Mouse (Mus musculus) splenic B cell, adult 2 months (primary cell): Measurements from ENCODE around the gene Pex14.

Source experiments
- DNase-seq: peaks from one replicate; pipeline ENCODE4 v3.0.0-alpha.2; 2011; ENCODE audit warnings: low read depth, low spot score
- H3K27me3 ChIP-seq: 2 replicates; pipeline ENCODE4 v1.6.1; 2012; ENCODE audit warnings: mild to moderate bottlenecking, low read length, moderate library complexity, mixed read lengths; ENCODE audit not compliant: control insufficient read depth, poor library complexity, insufficient read depth, severe bottlenecking
- H3K36me3 ChIP-seq: 2 replicates; pipeline ENCODE4 v1.6.1; 2012; ENCODE audit warnings: mild to moderate bottlenecking, low read length, moderate library complexity, mixed read lengths; ENCODE audit not compliant: control insufficient read depth, poor library complexity, insufficient read depth, severe bottlenecking

Pex14 gene

DNA sequence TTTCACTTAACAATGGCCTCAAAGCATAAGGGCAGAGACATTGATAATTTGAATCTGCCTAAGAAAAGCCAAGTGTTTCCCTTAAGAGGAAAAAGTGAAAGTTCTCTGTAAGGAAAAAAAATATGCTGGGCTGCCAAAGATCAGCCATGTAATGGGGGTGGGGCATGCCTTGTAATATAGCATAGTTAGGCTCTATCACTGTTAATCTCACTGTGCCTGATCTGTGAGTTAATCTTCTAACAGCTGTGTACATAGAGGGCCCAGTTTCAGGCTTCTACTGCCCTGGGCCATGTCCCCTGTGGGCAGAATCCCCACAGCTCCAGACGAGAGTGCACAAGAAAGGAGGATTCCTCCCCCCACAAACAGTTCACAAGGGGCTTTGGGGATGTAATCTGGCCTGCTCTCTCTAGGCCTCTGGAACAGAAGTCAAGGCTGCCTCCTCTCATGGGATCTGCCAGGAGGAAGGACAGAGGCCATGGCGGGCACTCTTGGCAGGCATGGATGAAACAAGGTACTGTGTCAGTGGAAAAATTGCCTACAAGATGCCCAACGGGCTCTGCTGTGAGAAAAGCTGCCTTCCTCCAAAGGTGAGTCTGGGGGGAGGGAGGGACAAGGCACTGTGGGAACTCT lies 127.9 kb downstream of the Pex14 start:
- Histone ChIP-seq H3K27me3 (no peaks in the 10 kb centered on the region), H3K36me3 (0 out of 2 replicates have a peak, but pooled peaks cover 2% of the 10 kb centered on the region)
- no peak for DNase-seq

DNA sequence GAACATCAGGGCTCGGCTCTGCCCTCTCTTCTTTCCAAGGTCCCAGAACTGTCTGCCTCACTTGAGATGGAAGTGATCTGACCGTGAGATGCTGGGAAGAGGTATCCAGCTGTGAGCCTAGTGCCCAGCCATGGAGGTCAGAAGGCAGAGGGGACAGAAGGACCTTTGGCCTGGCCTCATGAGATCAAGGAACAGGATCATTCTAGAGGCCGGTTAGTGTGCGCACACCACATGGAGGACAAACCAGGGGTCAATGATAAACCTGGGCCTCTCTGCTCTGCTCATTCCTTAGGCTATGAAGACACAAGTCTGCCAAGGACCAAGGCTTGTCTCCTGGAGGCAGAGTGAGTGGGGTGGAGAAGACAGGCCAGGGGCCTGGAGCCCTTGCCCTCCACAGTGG lies 128.9 kb downstream of the Pex14 start:
- peaks cover 3% of the 10 kb centered on the region for H3K36me3 ChIP-seq
- no peak for DNase-seq
- no peaks in the 10 kb centered on the region for H3K27me3 ChIP-seq

DNA sequence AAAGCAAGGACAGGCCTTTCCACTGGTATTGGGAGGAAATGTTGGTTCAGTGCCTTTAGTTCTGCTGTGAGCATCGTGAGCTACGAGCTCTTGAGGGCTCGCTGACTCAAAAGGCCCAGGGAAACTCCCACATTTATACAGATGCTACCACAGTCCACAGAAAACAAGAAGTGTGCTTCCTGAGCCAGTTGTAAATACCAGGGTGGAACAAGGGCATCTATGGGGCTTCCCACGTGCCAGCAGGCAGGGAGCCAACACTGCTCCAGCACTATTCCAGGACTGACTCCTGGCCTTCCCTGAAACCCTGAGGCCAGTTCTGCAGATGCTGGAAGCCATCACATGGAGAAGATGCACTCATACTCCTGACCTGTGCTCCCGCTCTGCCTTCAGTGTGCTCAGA lies 130.1 kb downstream of the Pex14 start:
- no peak for DNase-seq
- Histone ChIP-seq H3K36me3 (peaks cover 4% of the 10 kb centered on the region), H3K27me3 (no peaks in the 10 kb centered on the region)

DNA sequence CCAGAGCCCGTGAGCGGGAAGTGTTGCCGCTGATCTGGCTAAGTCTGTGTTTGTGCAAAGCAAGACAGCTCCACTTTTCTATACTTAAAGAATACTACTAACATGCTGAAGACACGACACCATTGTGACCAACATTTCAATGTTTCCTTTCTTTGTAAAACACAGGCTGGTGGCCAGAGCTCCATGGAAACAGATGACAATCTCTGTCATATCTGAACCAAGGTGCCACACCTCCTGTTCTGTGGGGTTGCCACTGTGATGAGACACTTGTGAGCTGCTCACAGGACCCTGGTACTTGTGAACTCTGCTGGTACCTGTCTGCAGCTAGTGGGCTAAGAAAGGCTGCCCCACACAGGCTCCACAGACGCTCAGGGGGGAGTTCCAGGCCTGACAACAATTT lies 130.8 kb downstream of the Pex14 start:
- no peak for DNase-seq
- no peaks in the 10 kb centered on the region for H3K27me3 ChIP-seq
- H3K36me3 ChIP-seq: peaks cover 4% of the 10 kb centered on the region

DNA sequence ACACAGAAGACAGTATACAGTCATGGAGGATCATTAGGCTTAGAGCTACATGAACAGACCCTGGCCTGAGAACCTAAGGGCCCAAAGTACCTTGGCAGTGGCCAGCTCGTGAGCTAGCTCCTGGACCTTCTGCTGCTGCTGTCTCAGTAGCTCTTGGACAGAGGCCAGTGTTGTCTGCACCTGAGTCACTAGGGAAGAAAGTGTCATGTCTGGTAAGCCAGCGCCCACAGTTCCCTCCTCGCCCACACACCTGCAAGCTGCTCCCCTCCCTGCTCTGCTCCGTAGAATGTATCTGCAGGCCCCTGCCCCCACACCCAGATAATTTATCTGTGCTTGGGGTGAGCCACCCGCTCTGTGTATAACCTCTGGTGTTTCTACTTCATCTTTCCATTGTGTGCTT lies 133.5 kb downstream of the Pex14 start:
- no peak for DNase-seq
- H3K27me3 ChIP-seq: no peaks in the 10 kb centered on the region
- peaks cover 4% of the 10 kb centered on the region for H3K36me3 ChIP-seq

DNA sequence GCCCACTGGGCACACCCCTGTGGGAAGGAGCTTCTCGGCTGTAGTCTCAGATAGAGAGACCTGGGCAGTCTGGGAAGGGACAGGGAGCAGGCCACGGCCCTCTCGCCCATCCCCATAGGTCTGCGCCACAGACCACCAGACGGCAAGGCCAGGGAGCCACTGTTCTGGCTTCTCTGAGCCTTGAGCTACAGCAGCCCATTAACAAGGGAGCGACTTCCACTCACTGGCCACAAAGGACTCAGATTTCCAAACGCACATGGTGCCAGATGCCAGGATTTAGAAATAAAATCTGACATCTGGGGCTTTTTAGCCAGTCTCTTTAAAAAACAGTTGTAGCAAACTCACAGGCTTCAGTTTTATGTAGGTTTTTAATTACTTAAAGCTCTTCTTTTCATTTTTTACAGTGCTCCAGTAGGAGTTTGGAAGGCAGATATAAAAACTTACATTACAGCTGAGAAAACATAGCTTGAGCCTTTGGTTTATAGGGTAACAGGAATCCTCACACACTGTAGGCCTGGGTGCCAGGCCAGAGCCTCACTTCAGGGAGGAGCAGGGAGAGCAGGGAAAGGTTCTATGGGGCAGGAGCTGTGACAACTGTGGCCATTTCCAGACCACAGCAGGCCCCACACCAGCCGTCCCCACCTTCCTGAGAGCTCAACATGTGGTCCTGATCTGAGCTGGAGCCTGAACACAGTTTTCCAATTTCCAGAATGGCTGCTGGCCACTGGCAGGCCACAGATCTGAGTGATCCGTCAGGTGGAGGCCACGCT lies 134.9 kb downstream of the Pex14 start:
- Histone ChIP-seq H3K36me3 (peaks cover 4% of the 10 kb centered on the region), H3K27me3 (no peaks in the 10 kb centered on the region)
- no peak for DNase-seq

DNA sequence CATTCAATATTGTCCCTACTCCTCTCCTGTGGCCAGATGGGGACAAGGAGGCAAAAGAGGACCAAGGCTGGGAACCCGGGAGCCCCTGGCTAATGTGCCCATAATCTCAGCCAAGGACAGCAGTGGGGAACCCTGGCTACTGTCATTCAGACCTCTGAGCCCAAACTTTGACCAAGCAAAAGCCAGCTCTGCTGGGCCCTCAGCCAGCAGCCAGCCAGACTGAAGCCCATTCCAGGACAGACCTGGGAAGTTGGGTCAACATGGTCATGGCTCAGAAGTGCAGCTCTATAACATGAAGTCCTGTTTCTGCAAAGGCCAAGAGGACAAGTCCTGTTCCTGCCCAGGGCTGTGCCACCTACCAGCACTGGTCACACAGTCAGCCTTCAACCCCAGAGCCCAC lies 137.6 kb downstream of the Pex14 start:
- DNase-seq: no peak
- Histone ChIP-seq H3K27me3 (no peaks in the 10 kb centered on the region), H3K36me3 (peaks cover 2% of the 10 kb centered on the region)

DNA sequence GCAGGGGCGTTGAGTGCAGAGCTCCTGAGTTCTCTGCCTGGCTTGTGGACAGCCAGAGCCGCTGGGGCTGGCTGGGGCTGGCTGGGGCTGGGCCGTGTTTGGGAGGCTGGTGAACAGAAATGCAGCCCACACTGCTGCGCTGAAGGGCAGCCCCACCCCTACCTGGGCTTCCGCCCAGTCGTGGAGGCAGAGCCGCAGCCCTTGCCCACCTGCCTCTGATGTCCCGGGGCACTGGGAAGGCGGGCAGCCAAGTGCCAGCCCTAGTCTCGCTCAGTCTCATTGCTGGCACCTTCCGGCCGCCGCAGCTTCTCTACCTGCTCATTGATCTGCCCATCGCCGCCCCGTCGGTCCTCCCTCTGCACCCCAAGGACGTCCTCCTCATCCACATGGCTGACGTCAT lies 138.6 kb downstream of the Pex14 start:
- H3K36me3 ChIP-seq: peaks cover 2% of the 10 kb centered on the region
- H3K27me3 ChIP-seq: no peaks in the 10 kb centered on the region
- no peak for DNase-seq

DNA sequence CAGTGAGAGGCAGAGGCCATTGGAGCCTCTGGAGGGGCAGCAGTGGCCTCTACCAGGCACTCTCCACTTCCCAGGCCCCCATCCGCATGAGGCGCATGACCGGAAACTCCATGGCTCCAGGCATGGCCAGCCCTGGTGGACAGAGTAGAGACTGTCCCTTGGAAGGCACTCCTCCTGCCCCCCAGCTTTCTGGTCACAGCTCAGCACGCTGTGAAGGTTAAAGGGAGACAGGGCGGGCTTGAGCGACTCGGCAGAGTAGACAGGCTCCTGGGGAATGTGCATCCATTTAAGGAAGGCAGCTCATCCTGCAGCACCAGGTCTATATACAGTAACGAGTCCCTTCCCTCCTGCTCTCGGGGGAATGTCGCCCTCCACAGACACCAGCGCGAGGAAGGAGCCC lies 139.7 kb downstream of the Pex14 start:
- Histone ChIP-seq H3K27me3 (no peaks in the 10 kb centered on the region), H3K36me3 (no peaks in the 10 kb centered on the region; the same call in 1 of the 2 replicates)
- DNase-seq: no peak

DNA sequence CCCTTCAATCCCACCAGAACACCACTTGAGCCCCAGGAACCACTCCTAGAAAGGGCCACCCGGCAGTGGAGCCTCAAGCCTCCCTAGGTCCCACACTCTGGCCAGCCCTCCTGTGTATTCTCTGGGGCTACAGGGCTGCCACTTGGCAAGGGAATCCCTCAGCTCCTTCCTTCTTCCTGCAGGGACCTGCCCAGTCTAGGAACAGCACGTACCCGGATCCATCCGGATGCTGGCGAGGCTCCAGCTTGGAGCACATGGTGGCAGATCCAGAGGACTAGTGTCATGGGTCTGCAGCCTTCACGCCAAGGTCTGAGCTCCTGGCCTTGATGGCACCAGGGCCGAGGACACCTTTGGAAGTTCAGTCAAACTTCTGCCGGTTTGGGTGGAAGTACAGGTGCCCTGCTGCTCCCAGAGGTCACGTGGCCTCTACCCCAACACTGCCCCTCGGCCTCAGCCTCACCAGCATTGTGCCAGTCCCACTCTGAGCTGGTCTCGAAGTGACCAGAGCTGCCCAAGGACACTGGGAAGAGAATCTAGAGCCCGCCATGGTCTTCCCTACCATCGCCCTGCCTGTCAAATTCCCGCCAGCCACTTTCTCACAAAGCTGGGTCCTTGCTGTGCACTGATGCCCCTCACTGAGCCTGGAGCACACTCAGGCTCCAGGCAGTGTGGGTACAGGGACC lies 144.4 kb downstream of the Pex14 start:
- no peaks in the 10 kb centered on the region for H3K27me3 ChIP-seq
- no peak for DNase-seq
- peaks cover 6% of the 10 kb centered on the region for H3K36me3 ChIP-seq

DNA sequence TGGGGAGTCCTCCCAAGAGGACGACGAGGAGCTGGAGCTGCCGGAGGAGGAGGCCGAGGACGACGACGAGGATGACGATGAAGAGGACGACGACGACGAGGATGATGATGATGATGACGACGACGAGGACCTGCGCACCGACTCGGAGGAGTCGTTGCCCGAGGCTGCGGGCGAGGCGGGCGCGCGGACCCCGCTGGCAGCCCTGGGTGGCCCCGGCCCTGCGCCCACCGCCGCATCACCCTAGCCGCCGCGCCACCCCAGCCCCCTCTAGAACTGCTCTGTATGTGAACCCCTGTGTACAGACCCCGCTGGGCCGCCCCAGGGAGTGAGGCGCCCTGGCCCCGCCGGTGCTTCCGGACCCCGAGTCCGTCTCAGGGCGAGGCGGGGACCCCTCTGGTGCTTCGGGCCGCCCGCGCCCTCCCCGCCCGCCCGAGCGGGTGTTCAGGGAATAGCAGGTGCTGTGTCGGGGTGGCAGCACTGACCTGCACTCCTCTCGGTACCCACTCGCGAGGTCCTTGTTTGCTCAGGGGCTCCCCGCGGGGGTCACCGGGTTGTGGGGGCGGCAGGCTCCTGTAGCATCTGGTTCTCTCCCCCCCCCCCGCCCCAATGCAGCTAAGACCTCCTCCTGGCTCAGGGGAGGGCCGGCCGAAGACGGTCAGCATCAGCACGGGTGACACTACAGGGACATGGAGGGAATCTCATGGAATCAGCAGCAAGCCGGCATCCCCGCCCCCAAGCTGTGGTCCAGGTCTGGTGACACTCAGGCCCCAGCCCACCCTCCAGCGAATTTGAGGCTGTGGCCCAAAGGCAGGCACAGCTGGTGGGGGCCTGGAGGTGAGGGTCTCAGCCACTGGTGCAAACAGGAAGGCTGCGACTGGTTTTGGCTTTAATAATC lies 147.1 kb downstream of the Pex14 start:
- Histone ChIP-seq H3K36me3 (peaks cover 8% of the 10 kb centered on the region), H3K27me3 (no peaks in the 10 kb centered on the region)
- DNase-seq: no peak

DNA sequence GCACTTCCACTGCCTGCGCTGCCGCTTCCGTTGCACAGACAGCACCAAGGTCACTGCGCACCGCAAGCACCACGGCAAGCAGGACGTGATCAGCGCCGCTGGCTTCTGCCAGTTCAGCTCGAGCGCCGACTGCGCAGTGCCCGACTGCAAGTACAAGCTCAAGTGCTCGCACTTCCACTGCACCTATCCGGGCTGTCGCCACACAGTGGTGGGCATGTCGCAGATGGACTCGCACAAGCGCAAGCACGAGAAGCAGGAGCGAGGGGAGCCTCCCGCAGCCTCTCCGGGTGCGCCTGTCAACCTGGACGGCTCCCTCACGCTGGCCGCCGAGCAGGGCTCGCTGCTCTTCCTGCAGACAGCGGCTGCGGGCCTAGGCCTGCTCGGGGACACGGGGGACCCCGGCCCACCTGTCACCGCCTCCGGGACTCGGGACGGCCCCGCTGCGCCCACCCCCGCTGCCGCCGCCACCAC lies 147.8 kb downstream of the Pex14 start:
- H3K36me3 ChIP-seq: peaks cover 8% of the 10 kb centered on the region
- no peaks in the 10 kb centered on the region for H3K27me3 ChIP-seq
- no peak for DNase-seq

DNA sequence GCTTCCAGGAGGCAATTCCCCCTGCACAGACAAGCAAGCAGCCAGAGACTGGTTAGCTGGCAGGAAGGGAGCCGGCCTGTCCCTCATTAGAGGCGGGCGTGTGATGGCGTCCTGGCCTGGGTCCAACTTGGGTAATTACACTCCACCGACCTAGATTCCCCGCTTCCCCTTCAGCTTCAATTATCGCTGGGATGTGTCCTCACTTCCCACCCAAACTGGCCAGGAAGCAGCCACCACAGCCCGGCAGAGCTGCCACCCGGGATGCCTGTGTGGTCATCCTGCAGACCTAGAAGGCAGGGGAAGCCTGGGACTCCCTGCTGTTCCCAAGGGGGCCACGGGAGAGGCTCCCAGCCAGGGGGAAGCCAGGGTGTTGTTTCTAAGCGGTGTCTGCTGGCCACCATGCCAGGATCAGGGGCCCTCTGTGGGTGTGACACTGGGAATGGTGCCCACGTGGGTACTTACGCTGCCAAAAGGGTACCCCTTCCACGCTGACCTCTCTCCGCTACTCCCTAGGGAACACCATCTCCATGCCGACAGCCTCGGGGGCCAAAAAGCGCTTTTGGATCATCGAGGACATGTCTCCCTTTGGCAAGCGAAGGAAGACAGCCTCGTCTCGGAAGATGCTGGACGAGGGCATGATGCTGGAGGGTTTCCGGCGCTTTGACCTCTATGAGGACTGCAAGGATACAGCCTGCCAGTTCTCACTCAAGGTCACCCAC lies 148.6 kb downstream of the Pex14 start:
- H3K27me3 ChIP-seq: no peaks in the 10 kb centered on the region
- DNase-seq: no peak

DNA sequence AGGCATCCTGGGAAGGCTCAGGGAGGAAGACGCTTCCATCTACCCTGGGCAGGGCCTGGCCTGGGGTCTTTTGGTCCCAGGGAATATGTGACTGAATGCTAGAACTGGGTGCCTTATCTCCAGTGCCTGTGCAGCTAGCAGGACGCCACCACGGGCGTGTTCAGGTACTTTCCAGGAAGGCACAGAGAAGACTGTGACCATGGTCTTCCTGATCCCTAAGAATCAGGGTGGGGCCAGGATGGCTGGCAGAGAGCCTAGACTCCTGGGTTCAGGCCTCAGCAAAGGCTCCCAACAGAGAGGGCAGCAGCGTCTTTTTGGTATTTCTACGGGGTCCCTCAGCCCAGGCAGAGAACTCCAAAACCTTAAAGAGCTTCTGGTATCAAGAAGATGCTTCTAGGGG lies 149.2 kb downstream of the Pex14 start:
- Histone ChIP-seq H3K27me3 (no peaks in the 10 kb centered on the region), H3K36me3 (peaks cover 11% of the 10 kb centered on the region)
- DNase-seq: no peak

More for the DNA sequence above, 148.6 kb downstream of the Pex14 start:
- peaks cover 11% of the 10 kb centered on the region for H3K36me3 ChIP-seq
